Mouse (Mus musculus) erythroid progenitor cell, adult 5-6 weeks (primary cell): ENCODE data around the gene Tenm2. TPM values are rescaled to one million over a fixed set of nuclear protein-coding genes. Genes with fewer than 3 reads are reported as not detected.

ENCODE experiments used
- ATAC-seq: replicated peaks from 2 replicates; pipeline ENCODE4 v1.8.0; 2016; ENCODE audit warnings: moderate number of reproducible peaks, mild to moderate bottlenecking, moderate TSS enrichment, inconsistent platforms; ENCODE audit not compliant: poor library complexity, low FRiP score, severe bottlenecking
- total RNA-seq, 2 experiments: library from RNA; stranded (forward) in 1 of 2; stranded (reverse) in 1 of 2; fragments of 150-400 nt in 1 of 2; fragments of 186-747, 209-891 nt in 1 of 2; gene quantifications; 2 replicates each; pipeline versions ENCODE4 v1.2.3 to v1.2.4; 2015 to 2017; ENCODE audit warnings: low replicate concordance in 2 of 2

Tenm2 gene
- total RNA-seq, 2 experiments from 2014 or later: not detected

GRCm38 (mm10) chr11:36052598-36052997, 1183.2 kb downstream of the Tenm2 start:
- ATAC-seq: no peak

- ATAC-seq: no peak
These were observed 1183.7 kb downstream of the Tenm2 start for GRCm38 (mm10) chr11:36052091-36052490.

GRCm38 (mm10) chr11:36049547-36049946, 1186.2 kb downstream of the Tenm2 start:
- no peak for ATAC-seq

DNA sequence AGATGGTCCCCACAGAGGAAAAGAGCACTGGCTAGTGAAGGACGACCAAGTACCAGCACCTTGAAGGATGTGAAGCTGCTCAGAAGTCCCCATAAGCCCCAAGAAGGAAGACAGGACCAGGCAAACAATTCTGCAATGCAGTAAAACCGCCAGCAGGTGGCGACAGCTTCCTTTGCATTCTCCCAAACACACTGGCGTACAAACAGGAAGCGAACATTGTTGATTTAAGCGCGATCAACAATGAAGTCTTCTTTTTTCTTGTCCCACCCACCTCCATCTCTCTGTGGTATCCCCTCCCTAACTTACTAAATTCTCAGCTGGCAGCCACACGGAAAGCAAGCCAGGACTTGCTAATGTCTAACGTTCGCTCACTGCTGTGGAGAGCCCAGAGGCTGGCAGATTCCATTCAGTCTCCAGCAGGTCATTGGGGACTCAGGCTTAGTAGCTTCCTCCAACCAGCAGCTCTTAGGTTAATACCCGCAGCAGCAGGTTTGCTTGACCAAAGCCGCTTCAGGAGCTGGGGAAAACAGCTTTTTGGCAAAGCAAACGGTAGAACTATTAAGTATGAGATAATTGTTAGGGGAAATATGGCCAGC, 1190.0 kb downstream of the Tenm2 start:
- ATAC-seq: no peak

GRCm38 (mm10) chr11:36041411-36041810, 1194.4 kb downstream of the Tenm2 start:
- ATAC-seq: no peak

GRCm38 (mm10) chr11:36040508-36041233, 1195.1 kb downstream of the Tenm2 start:
- no peak for ATAC-seq

DNA sequence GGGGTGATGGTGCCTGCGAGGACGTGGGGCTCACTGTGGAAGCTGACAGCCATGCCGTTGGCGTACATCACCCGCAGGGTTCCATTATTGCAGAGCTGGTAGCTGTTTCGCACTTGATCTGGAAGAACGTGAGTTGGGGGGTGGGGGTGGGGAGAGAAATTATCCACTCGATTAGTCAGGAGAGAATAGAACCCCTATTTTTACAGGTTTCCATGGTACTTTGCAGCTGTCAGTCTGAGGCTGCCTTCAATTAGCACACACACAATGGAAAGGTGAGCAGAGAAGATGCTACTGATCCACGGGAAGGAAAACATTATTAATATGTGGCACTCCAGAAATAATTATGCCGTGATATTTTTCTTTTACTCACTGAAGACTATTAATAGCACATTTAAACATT, 1195.9 kb downstream of the Tenm2 start:
- no peak for ATAC-seq

GRCm38 (mm10) chr11:36038386-36038785, 1197.4 kb downstream of the Tenm2 start:
- ATAC-seq: no peak

- no peak for ATAC-seq
These were observed 1198.5 kb downstream of the Tenm2 start for GRCm38 (mm10) chr11:36037311-36037710.

- ATAC-seq: no peak
These were observed 1199.6 kb downstream of the Tenm2 start for GRCm38 (mm10) chr11:36036061-36036695.

GRCm38 (mm10) chr11:36031751-36032150, 1204.0 kb downstream of the Tenm2 start:
- ATAC-seq: no peak

DNA sequence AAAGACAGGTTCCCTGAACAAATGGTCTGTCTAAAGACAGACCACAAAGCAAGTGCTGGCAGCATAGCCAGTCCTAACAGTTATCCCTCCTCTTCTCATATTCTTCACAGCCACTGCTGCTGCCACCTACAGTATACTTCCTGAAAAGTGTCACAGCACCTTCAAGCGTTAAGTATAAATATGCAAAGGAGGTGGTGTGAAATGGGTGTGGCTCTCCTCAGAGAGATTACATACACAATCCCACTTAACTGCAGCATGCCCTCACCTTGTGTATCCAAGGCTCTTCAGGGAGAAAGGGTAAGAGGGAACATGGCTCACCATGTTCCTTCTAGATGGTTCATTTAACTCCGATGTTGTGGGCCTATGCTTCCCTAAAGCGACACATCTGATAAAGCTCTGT, 1215.8 kb downstream of the Tenm2 start:
- no peak for ATAC-seq

DNA sequence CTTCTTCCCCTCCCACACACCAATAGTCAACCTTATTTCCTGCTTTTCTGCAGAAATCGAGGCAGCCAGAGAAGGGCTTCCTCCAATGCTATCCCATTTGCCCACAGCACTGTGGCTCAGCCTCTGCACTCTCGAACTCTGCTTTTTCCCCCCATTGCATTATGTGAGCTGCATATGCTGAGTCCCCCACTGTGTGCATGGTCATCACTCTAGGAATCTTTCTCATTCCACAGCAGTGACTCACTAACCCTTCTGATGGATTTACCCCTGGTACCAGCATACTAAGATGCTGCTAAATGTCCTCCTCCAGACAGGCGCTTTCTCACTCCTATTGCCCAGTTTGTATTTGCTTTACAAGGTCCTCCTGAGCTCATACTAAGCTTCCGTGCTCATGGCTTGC, 1222.6 kb downstream of the Tenm2 start:
- no peak for ATAC-seq

GRCm38 (mm10) chr11:36009281-36010208, 1226.2 kb downstream of the Tenm2 start:
- ATAC-seq: no peak

DNA sequence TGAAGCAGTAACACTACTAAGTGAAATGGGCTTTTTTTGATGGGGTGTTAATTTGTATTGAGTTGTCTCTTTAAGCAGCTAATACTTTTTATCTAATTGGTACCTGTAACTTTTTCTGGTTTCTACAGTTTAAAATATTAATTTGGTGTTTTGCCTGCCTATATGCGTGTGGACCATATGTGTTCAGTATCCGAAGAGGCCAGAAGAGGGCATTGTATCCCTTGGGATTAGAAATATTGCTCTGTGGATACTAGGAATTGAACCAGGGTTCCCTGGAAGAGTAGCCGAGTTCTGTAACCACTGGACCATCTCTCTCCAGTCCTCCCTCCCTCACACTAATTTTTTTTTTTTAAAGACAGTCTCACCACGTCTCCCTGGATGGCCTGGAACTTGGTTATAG, 1232.9 kb downstream of the Tenm2 start:
- ATAC-seq: no peak

- ATAC-seq: no peak
These were observed 1234.3 kb downstream of the Tenm2 start for GRCm38 (mm10) chr11:36001282-36001970.

DNA sequence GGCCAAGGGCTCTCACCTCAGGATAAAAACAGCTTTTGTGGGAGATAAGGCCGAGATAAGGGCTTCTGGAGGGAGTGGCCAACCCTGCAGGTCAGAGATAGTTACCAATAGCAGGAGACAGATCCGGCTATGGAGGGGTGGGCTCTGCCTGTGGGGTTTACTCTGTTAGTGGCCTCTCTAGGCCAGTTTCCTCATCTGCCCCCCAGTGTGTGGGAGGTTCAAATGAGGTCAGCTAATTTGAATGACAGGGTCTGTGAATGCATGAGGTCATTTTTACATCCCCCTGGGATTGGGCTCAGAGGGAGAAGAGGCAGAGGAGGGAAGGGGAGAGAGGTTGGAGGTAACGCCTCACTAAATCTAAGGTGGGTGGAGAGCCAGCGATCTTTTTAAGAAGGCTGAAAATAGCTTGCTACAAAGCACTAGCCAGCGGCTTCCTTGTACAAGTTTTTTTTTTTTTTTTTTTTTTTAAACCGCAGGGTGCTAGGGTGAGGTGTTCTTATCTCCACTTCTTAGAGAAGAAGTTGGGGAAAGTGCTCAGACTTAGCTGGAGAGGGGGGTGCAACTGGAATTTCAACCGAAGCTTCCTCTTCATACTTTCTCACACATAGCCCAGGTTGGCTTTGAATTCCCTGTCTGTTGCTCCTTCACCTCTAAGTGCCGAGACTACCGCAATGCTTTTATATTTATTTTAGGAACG, 1235.0 kb downstream of the Tenm2 start:
- ATAC-seq: no peak

- no peak for ATAC-seq
These were observed 1235.7 kb downstream of the Tenm2 start for GRCm38 (mm10) chr11:36000038-36000437.

DNA sequence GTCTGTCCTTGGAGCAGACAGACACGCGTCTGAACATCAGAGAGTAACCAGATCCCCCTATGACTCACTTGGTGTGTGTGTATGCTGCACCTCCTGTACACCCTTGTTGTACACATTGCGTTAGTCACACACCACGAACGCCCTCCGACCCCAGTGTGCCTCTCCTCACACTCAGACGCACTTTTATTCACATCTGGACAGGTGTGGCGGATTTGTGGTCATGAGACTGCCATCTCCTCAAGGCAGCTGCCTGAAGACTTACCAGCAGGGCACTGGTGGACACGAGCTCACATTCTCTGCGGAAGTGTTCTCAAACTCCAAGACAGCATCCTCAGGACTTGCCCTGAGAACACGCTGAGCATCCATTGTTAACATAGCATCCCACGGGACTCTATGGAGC, 1237.7 kb downstream of the Tenm2 start:
- no peak for ATAC-seq
